Mouse (Mus musculus) bone marrow macrophage, adult 2 months (primary cell): ENCODE measurements around the gene H2al1i.
"Not testable (repeated sequence)": the region's sequence is repeated elsewhere in the genome, so short reads cannot be mapped to it uniquely, and the experiment has no call there.

Source experiments
- CTCF ChIP-seq: IDR thresholded peaks from 2 replicates; pipeline ENCODE4 v1.5.1; 2012; ENCODE audit warnings: low read depth, mild to moderate bottlenecking, low read length, moderate library complexity
- POLR2A ChIP-seq: IDR thresholded peaks from 2 replicates; pipeline ENCODE4 v1.6.1; 2012; ENCODE audit warnings: mild to moderate bottlenecking, low read depth, low read length, borderline replicate concordance

GRCm38 (mm10) chrX:11321192-11321591 is 3.3 kb upstream of the H2al1i start, which contains the start of gene H2al1h:
- not testable (repeated sequence) for TF ChIP-seq CTCF, POLR2A
